Mouse (Mus musculus) midbrain, embryonic 16.5 days (tissue): ENCODE measurements around the gene Gm21721. TPM values are rescaled to one million over a fixed set of nuclear protein-coding genes. Genes with fewer than 3 reads are reported as not detected.
"Not testable (repeated sequence)": the region's sequence is repeated elsewhere in the genome, so short reads cannot be mapped to it uniquely, and the experiment has no call there.

Source experiments
- ATAC-seq: fragments of 200-750 bp; cut with Nextera tagmentation; 2 replicates; pipeline ENCODE4 v1.8.0; 2017; ENCODE audit warnings: moderate TSS enrichment
- H3K27ac ChIP-seq: fragments of 300-500 bp; sonication (generic); 2 replicates; pipeline ENCODE4 v1.5.1; 2014; ENCODE audit warnings: mild to moderate bottlenecking, low read length, mixed read lengths
- H3K27me3 ChIP-seq: fragments of 300-500 bp; sonication (generic); 2 replicates; pipeline ENCODE4 v1.6.1; 2014; ENCODE audit warnings: low read depth, low read length, mixed read lengths; ENCODE audit not compliant: control insufficient read depth, insufficient read depth
- H3K36me3 ChIP-seq: fragments of 300-500 bp; sonication (generic); 2 replicates; pipeline ENCODE4 v1.6.1; 2014; ENCODE audit warnings: mild to moderate bottlenecking, low read length, moderate library complexity, mixed read lengths; ENCODE audit not compliant: control insufficient read depth, insufficient read depth
- H3K4me1 ChIP-seq: fragments of 300-500 bp; sonication (generic); 2 replicates; pipeline ENCODE4 v1.6.1; 2014; ENCODE audit warnings: mild to moderate bottlenecking, low read length, mixed read lengths; ENCODE audit not compliant: control insufficient read depth, insufficient read depth
- H3K4me2 ChIP-seq: fragments of 300-500 bp; sonication (generic); 2 replicates; pipeline ENCODE4 v1.6.1; 2014; ENCODE audit warnings: mild to moderate bottlenecking, low read length, mixed read lengths
- H3K4me3 ChIP-seq: fragments of 300-500 bp; sonication (generic); 2 replicates; pipeline ENCODE4 v1.5.1; 2014; ENCODE audit warnings: low read depth, mild to moderate bottlenecking, low read length, moderate library complexity, mixed read lengths
- H3K9ac ChIP-seq: fragments of 300-500 bp; sonication (generic); 2 replicates; pipeline ENCODE4 v1.6.1; 2014; ENCODE audit warnings: low read depth, low read length, mixed read lengths
- H3K9me3 ChIP-seq: fragments of 300-500 bp; sonication (generic); replicated peaks from 2 replicates; pipeline ENCODE4 v1.6.1; 2014; ENCODE audit warnings: mild to moderate bottlenecking, low read length, mixed read lengths; ENCODE audit not compliant: control insufficient read depth, poor library complexity, severe bottlenecking
- WGBS: fragments of 180-500 bp; shearing (Covaris S2); extraction: QIAGEN DNeasy Blood & Tissue Kit; methylation state at CpG from one replicate; pipeline ENCODE4 v1.1.7; 2014; 5-methylcytosine and 5-hydroxymethylcytosine counted together
- polyA plus RNA-seq: library from polyadenylated mRNA; unstranded; fragments of >200 nt; fragmentation: Nextera tagmentation; extraction: Ambion mirVana; gene quantifications from 2 replicates; pipeline ENCODE4 v1.2.1, GENCODE M21; 2015

Gene Gm21721
- polyA plus RNA-seq = not detected in 2 replicates

- H3K4me3 ChIP-seq, H3K27ac ChIP-seq, H3K4me1 ChIP-seq, ATAC-seq, H3K27me3 ChIP-seq, H3K9me3 ChIP-seq, H3K36me3 ChIP-seq, H3K4me2 ChIP-seq, H3K9ac ChIP-seq: not testable (repeated sequence)
- 22% methylated on average over 1 of the region's 2 CpGs for WGBS
These were observed at the start of gene Gm21721 for GRCm38 (mm10) chrY:9202090-9202489. Gene Gm21721 (minus strand): TSS chrY:9202190.

Other genes starting within 250 kb of the Gm21721 start
- gene Gm21292, start 68.3 kb downstream of the Gm21721 start, polyA plus RNA-seq = not detected in 2 replicates
- gene Gm21812, start 145.0 kb upstream of the Gm21721 start, polyA plus RNA-seq = not detected in 2 replicates
- not detected in 2 replicates for gene Gm21874, start 214.0 kb upstream of the Gm21721 start, polyA plus RNA-seq